Mouse (Mus musculus) ES-Bruce4 (cell line): Measurements from ENCODE around the gene Alx3.

Experiments used
- CTCF ChIP-seq: IDR thresholded peaks from one replicate; pipeline ENCODE4 v1.8.1; 2011; ENCODE audit warnings: low read depth, low read length
- EP300 ChIP-seq: IDR thresholded peaks from 2 replicates; pipeline ENCODE4 v1.6.1; 2011; ENCODE audit warnings: low read depth, low read length; ENCODE audit not compliant: insufficient read depth
- POLR2A ChIP-seq: IDR thresholded peaks from one replicate; pipeline ENCODE4 v1.8.1; 2011; ENCODE audit warnings: low read length; ENCODE audit not compliant: insufficient read depth

DNA sequence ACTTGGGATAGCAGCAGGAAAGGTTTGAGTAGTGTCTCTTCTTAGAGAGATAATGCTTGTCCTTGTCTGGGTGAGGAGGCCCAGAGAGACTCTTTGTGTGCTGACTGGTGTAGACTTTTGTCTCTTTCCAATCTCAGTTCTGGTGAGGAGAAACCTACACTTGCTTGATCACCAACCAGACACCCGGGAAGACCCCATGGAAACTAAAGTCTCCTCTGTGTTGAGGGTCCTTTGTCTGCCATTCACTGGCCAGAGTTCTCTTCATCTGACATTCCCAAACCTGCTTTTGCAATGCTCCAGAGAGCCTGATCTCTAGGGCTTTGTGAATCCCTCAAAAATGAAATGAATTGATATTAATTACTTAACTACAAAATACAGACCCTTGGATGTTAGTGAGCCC is 10.9 kb upstream of the Alx3 start:
- no peak for TF ChIP-seq EP300
- no peak for TF ChIP-seq CTCF
- no peak for TF ChIP-seq POLR2A
